Mouse (Mus musculus): ENCODE results near the gene Map2k3. TPM values are rescaled to one million over a fixed set of nuclear protein-coding genes. Genes with fewer than 3 reads are reported as not detected.

Map2k3 gene
- total and polyA plus RNA-seq, 3 experiments = 13.7 to 92.5 (median 35.5) TPM

- TF ChIP-seq UBTF (IDR thresholded peaks at IDR 0.05; ENCODE audit: low read depth, low read length) = no peak
- TF ChIP-seq SIN3A (IDR thresholded peaks at IDR 0.05; ENCODE audit: low read length) = no peak
- no peak for TF ChIP-seq CHD1 (IDR thresholded peaks at IDR 0.05; ENCODE audit: low read depth, low read length)
- no peak for TF ChIP-seq CHD2 (IDR thresholded peaks at IDR 0.05; ENCODE audit: low read length)
- no peaks in the 10 kb centered on the region for H3K9me3 ChIP-seq (replicated peaks; ENCODE audit: low read length)
- H3K36me3 ChIP-seq (replicated peaks in 1 of 2; ENCODE audit: control insufficient read depth in 1 of 2, insufficient read depth in 1 of 2, low read length in 1 of 2) = peaks cover 15 to 39% of the 10 kb centered on the region in 2 experiments
- H3K4me3 ChIP-seq (replicated peaks in 1 of 3; ENCODE audit: low read depth in 2 of 3, low read length in 2 of 3, poor library complexity in 1 of 3) = no peak overlapping the region
- dilution Hi-C loops (cut with MboI; ENCODE audit: extremely low pct_ligation_motif_present, extremely low pct_unique_long_range_greater_than_20kb, low sequenced_read_pairs) (no loop called here), in situ Hi-C loops (cut with MboI; ENCODE audit: low pct_ligation_motif_present, low pct_unique_long_range_greater_than_20kb, low sequenced_read_pairs) (no loop called here)
- no peak overlapping the region for H3K4me2 ChIP-seq (ENCODE audit: insufficient read depth, low read depth, poor library complexity, severe bottlenecking)
- DNase-seq (ENCODE audit: extremely low read depth) = no peak
- H3K9ac ChIP-seq (ENCODE audit: insufficient read depth, low read depth) = no peak overlapping the region
- H3K27ac ChIP-seq (ENCODE audit: insufficient read depth, low read depth) = no peak overlapping the region
- H3K79me2 ChIP-seq (replicated peaks; ENCODE audit: control insufficient read depth, extremely low read depth, insufficient read depth, poor library complexity, severe bottlenecking) = no peaks in the 10 kb centered on the region
- H3K4me1 ChIP-seq (ENCODE audit: control insufficient read depth in 1 of 2, insufficient read depth in 2 of 2) = peaks cover 0 to 5% of the 10 kb centered on the region in 2 experiments; a peak in 2 of 4 replicates
- H3K27me3 ChIP-seq (replicated peaks) = no peaks in the 10 kb centered on the region
Measured at GRCm38 (mm10) chr11:60920021-60920420, 11.8 kb upstream of the Map2k3 start.

- DNase-seq (ENCODE audit: extremely low read depth) = no peak
- H3K4me3 ChIP-seq (replicated peaks in 1 of 3; ENCODE audit: low read depth in 2 of 3, low read length in 2 of 3, poor library complexity in 1 of 3) = no peak overlapping the region
- H3K27ac ChIP-seq (ENCODE audit: insufficient read depth, low read depth) = no peak overlapping the region
- H3K27me3 ChIP-seq (replicated peaks) = no peaks in the 10 kb centered on the region
- no peak overlapping the region for H3K9ac ChIP-seq (ENCODE audit: insufficient read depth, low read depth)
- peaks cover 0 to 7% of the 10 kb centered on the region in 2 experiments; a peak in 2 of 4 replicates for H3K4me1 ChIP-seq (ENCODE audit: control insufficient read depth in 1 of 2, insufficient read depth in 2 of 2)
- H3K4me2 ChIP-seq (ENCODE audit: insufficient read depth, low read depth, poor library complexity, severe bottlenecking) = no peak overlapping the region
- in situ Hi-C loops (cut with MboI; ENCODE audit: low pct_ligation_motif_present, low pct_unique_long_range_greater_than_20kb, low sequenced_read_pairs) = no loop called here
- dilution Hi-C loops (cut with MboI; ENCODE audit: extremely low pct_ligation_motif_present, extremely low pct_unique_long_range_greater_than_20kb, low sequenced_read_pairs) = no loop called here
- H3K36me3 ChIP-seq (replicated peaks in 1 of 2; ENCODE audit: control insufficient read depth in 1 of 2, insufficient read depth in 1 of 2, low read length in 1 of 2) = peaks cover 15 to 55% of the 10 kb centered on the region in 2 experiments
- no peaks in the 10 kb centered on the region for H3K79me2 ChIP-seq (replicated peaks; ENCODE audit: control insufficient read depth, extremely low read depth, insufficient read depth, poor library complexity, severe bottlenecking)
- no peaks in the 10 kb centered on the region for H3K9me3 ChIP-seq (replicated peaks; ENCODE audit: low read length)
- TF ChIP-seq POLR2A (IDR thresholded peaks at IDR 0.05; ENCODE audit: low read depth, low read length) (no peak), ZC3H11A (IDR thresholded peaks at IDR 0.05; ENCODE audit: low read depth, low read length) (no peak), NELFE (IDR thresholded peaks at IDR 0.05; ENCODE audit: low read depth, low read length) (no peak), MAX (IDR thresholded peaks at IDR 0.05; ENCODE audit: low read length) (no peak)
Measured at GRCm38 (mm10) chr11:60922195-60922594, 9.6 kb upstream of the Map2k3 start.

GRCm38 (mm10) chr11:60922964-60923363 lies 8.9 kb upstream of the Map2k3 start:
- no peak overlapping the region for H3K9ac ChIP-seq (ENCODE audit: insufficient read depth, low read depth)
- no peak for DNase-seq (ENCODE audit: extremely low read depth)
- no peak overlapping the region for H3K4me3 ChIP-seq (replicated peaks in 1 of 3; ENCODE audit: low read depth in 2 of 3, low read length in 2 of 3, poor library complexity in 1 of 3)
- peaks cover 15 to 57% of the 10 kb centered on the region in 2 experiments for H3K36me3 ChIP-seq (replicated peaks in 1 of 2; ENCODE audit: control insufficient read depth in 1 of 2, insufficient read depth in 1 of 2, low read length in 1 of 2)
- no peak overlapping the region for H3K27ac ChIP-seq (ENCODE audit: insufficient read depth, low read depth)
- H3K4me1 ChIP-seq (ENCODE audit: control insufficient read depth in 1 of 2, insufficient read depth in 2 of 2) = peaks cover 3 to 13% of the 10 kb centered on the region in 2 experiments
- in situ Hi-C loops (cut with MboI; ENCODE audit: low pct_ligation_motif_present, low pct_unique_long_range_greater_than_20kb, low sequenced_read_pairs) = no loop called here
- H3K27me3 ChIP-seq (replicated peaks) = no peaks in the 10 kb centered on the region
- H3K79me2 ChIP-seq (replicated peaks; ENCODE audit: control insufficient read depth, extremely low read depth, insufficient read depth, poor library complexity, severe bottlenecking) = no peaks in the 10 kb centered on the region
- dilution Hi-C loops (cut with MboI; ENCODE audit: extremely low pct_ligation_motif_present, extremely low pct_unique_long_range_greater_than_20kb, low sequenced_read_pairs) = no loop called here
- TF ChIP-seq HCFC1 (IDR thresholded peaks at IDR 0.05; ENCODE audit: low read depth, low read length) = no peak
- TF ChIP-seq NELFE (IDR thresholded peaks at IDR 0.05; ENCODE audit: low read depth, low read length) = no peak
- TF ChIP-seq MEF2A (IDR thresholded peaks at IDR 0.05; ENCODE audit: borderline replicate concordance, low read depth, low read length) = no peak
- no peak for TF ChIP-seq TBP (conservative IDR thresholded peaks at IDR 0.05; ENCODE audit: low read depth, low read length)
- TF ChIP-seq ELF1 (IDR thresholded peaks at IDR 0.05; ENCODE audit: low read depth, low read length) = no peak
- no peak for TF ChIP-seq RAD21 (IDR thresholded peaks at IDR 0.05; ENCODE audit: low read depth, low read length)
- no peak for TF ChIP-seq MXI1 (IDR thresholded peaks at IDR 0.05; ENCODE audit: low read depth, low read length)
- no peaks in the 10 kb centered on the region for H3K9me3 ChIP-seq (replicated peaks; ENCODE audit: low read length)
- H3K4me2 ChIP-seq (ENCODE audit: insufficient read depth, low read depth, poor library complexity, severe bottlenecking) = no peak overlapping the region

Measured in CH12.LX (cell line).